Mouse (Mus musculus) small intestine, adult 2 months (tissue): ENCODE data around the gene Map2k3. TPM values are rescaled to one million over a fixed set of nuclear protein-coding genes. Genes with fewer than 3 reads are reported as not detected.

Experiments
- H3K27ac ChIP-seq: fragments of 200-500 bp; 2 replicates; pipeline ENCODE4 v1.5.1; 2012; ENCODE audit warnings: low read depth, low read length, control low read depth, inconsistent platforms; ENCODE audit not compliant: insufficient read depth
- H3K27me3 ChIP-seq: fragments of 200-500 bp; 2 replicates; pipeline ENCODE4 v1.6.1; 2012; ENCODE audit warnings: mild to moderate bottlenecking, moderate library complexity, low read length, inconsistent platforms; ENCODE audit not compliant: control insufficient read depth, insufficient read depth
- H3K36me3 ChIP-seq: fragments of 200-500 bp; 2 replicates; pipeline ENCODE4 v1.6.1; 2012; ENCODE audit warnings: mild to moderate bottlenecking, low read length, control low read depth, inconsistent platforms; ENCODE audit not compliant: control insufficient read depth, insufficient read depth
- H3K4me1 ChIP-seq: fragments of 200-500 bp; 2 replicates; pipeline ENCODE4 v1.6.1; 2012; ENCODE audit warnings: low read length, inconsistent platforms, mixed read lengths; ENCODE audit not compliant: control insufficient read depth, insufficient read depth, insufficient read length
- H3K4me3 ChIP-seq: fragments of 200-500 bp; 2 replicates; pipeline ENCODE4 v1.5.1; 2012; ENCODE audit warnings: low read depth, mild to moderate bottlenecking, control low read depth, inconsistent platforms, low read length, moderate library complexity
- CTCF ChIP-seq: fragments of 200-500 bp; IDR thresholded peaks from 2 replicates; pipeline ENCODE4 v1.5.1; 2012; ENCODE audit warnings: low read depth, mild to moderate bottlenecking, control low read depth, inconsistent platforms, low read length, moderate library complexity, mixed read lengths; ENCODE audit not compliant: insufficient replicate concordance, insufficient read length; ENCODE audit errors: extremely low read depth
- POLR2A ChIP-seq: fragments of 200-500 bp; IDR thresholded peaks from 2 replicates; pipeline ENCODE4 v1.6.1; 2012; ENCODE audit warnings: low read depth, mild to moderate bottlenecking, control low read depth, inconsistent platforms, low read length, moderate library complexity
- WGBS: fragments of 180-500 bp; shearing (Covaris S2); methylation state at CpG from one replicate; pipeline ENCODE4 v1.1.7; 2018; 5-methylcytosine and 5-hydroxymethylcytosine counted together
- polyA plus RNA-seq: library from polyadenylated mRNA; depleted of rRNA; stranded (reverse); fragments of >200 nt; gene quantifications from 2 replicates; pipeline ENCODE4 v1.2.3, GENCODE M21; 2012

Map2k3 gene
- polyA plus RNA-seq, 1 experiment: 98.9 TPM

- TF ChIP-seq POLR2A: no peak
- H3K4me3 ChIP-seq: no peak overlapping the region
- H3K36me3 ChIP-seq: peaks cover 6% of the 10 kb centered on the region
- 96% methylated on average over 1 of the region's 1 CpGs for WGBS
- no peak overlapping the region for H3K27ac ChIP-seq
- no peaks in the 10 kb centered on the region for H3K27me3 ChIP-seq
- H3K4me1 ChIP-seq: peaks cover 8% of the 10 kb centered on the region; the same call in 1 of the 2 replicates
Observed at GRCm38 (mm10) chr11:60924981-60925380, 6.9 kb upstream of the Map2k3 start.

GRCm38 (mm10) chr11:60927264-60927663 is 4.6 kb upstream of the Map2k3 start:
- TF ChIP-seq CTCF: peak; percentile 81; the same call in 1 of the 2 replicates
- TF ChIP-seq POLR2A: no peak
- Histone ChIP-seq H3K4me3 (no peak overlapping the region), H3K27ac (no peak overlapping the region), H3K36me3 (no peaks in the 10 kb centered on the region), H3K27me3 (no peaks in the 10 kb centered on the region), H3K4me1 (peaks cover 17% of the 10 kb centered on the region)
- under 1% methylated on average over 9 of the region's 9 CpGs for WGBS

- H3K36me3 ChIP-seq: no peaks in the 10 kb centered on the region
- TF ChIP-seq POLR2A (no peak), CTCF (no peak)
- no peaks in the 10 kb centered on the region for H3K27me3 ChIP-seq
- peaks cover 31% of the 10 kb centered on the region for H3K4me1 ChIP-seq
- H3K4me3 ChIP-seq: peak overlapping the region; percentile 78
- 5% methylated on average over 7 of the region's 7 CpGs for WGBS
- peak overlapping the region; percentile 72 for H3K27ac ChIP-seq
Observed at GRCm38 (mm10) chr11:60930724-60931281, 1.0 kb upstream of the Map2k3 start.

GRCm38 (mm10) chr11:60931282-60931868 is 458 bp upstream of the Map2k3 start:
- H3K4me1 ChIP-seq: peaks cover 35% of the 10 kb centered on the region
- WGBS: 1% methylated on average over 30 of the region's 30 CpGs
- H3K27ac ChIP-seq: peak overlapping the region; percentile 72
- TF ChIP-seq POLR2A: no peak
- no peak for TF ChIP-seq CTCF
- H3K4me3 ChIP-seq: peak overlapping the region; percentile 78
- no peaks in the 10 kb centered on the region for H3K27me3 ChIP-seq
- no peaks in the 10 kb centered on the region for H3K36me3 ChIP-seq

GRCm38 (mm10) chr11:60932503-60933020 is 729 bp downstream of the Map2k3 start:
- WGBS: 0% methylated on average over 7 of the region's 7 CpGs
- TF ChIP-seq POLR2A (no peak), CTCF (peak; percentile 6; the same call in 1 of the 2 replicates)
- Histone ChIP-seq H3K36me3 (no peaks in the 10 kb centered on the region), H3K4me1 (peaks cover 44% of the 10 kb centered on the region), H3K27ac (peak overlapping the region; percentile 83), H3K4me3 (peak overlapping the region; percentile 86), H3K27me3 (no peaks in the 10 kb centered on the region)

GRCm38 (mm10) chr11:60933178-60933930 is 1.5 kb downstream of the Map2k3 start:
- Histone ChIP-seq H3K36me3 (no peaks in the 10 kb centered on the region), H3K4me1 (peaks cover 52% of the 10 kb centered on the region), H3K4me3 (peak overlapping the region; percentile 58), H3K27ac (peak overlapping the region; percentile 83), H3K27me3 (no peaks in the 10 kb centered on the region)
- no peak for TF ChIP-seq CTCF
- TF ChIP-seq POLR2A: no peak
- 42% methylated on average over 10 of the region's 10 CpGs for WGBS

GRCm38 (mm10) chr11:60934795-60935194 is 3.0 kb downstream of the Map2k3 start:
- TF ChIP-seq CTCF (no peak), POLR2A (no peak)
- Histone ChIP-seq H3K4me3 (peak overlapping the region; percentile 50), H3K27ac (peak overlapping the region; percentile 98), H3K4me1 (peaks cover 60% of the 10 kb centered on the region), H3K27me3 (no peaks in the 10 kb centered on the region), H3K36me3 (no peaks in the 10 kb centered on the region; the same call in none of the 2 replicates)
- 22% methylated on average over 2 of the region's 2 CpGs for WGBS
